Mouse (Mus musculus) kidney, postnatal 0 days (tissue): ENCODE measurements around the gene Tnip1. TPM values are rescaled to one million over a fixed set of nuclear protein-coding genes. Genes with fewer than 3 reads are reported as not detected.
"Not testable (repeated sequence)": the region's sequence is repeated elsewhere in the genome, so short reads cannot be mapped to it uniquely, and the experiment has no call there.

ENCODE experiments used
- ATAC-seq: fragments of 200-750 bp; cut with Nextera tagmentation; replicated peaks from 2 replicates; pipeline ENCODE4 v1.8.0; 2017; ENCODE audit warnings: low read depth, moderate number of reproducible peaks, moderate TSS enrichment, moderate library complexity; ENCODE audit not compliant: low FRiP score
- DNase-seq: peaks from one replicate; pipeline ENCODE4 v3.0.0-alpha.2; 2016; ENCODE audit warnings: low spot score
- H3K27ac ChIP-seq: fragments of 300-500 bp; sonication (generic); 2 replicates; pipeline ENCODE4 v1.5.1; 2014; ENCODE audit warnings: mild to moderate bottlenecking
- H3K27me3 ChIP-seq: fragments of 300-500 bp; sonication (generic); 2 replicates; pipeline ENCODE4 v1.6.1; 2014; ENCODE audit warnings: low read length, mixed read lengths; ENCODE audit not compliant: insufficient read depth
- H3K36me3 ChIP-seq: fragments of 300-500 bp; sonication (generic); 2 replicates; pipeline ENCODE4 v1.6.1; 2014; ENCODE audit warnings: low read length, mixed read lengths; ENCODE audit not compliant: insufficient read depth
- H3K4me1 ChIP-seq: fragments of 300-500 bp; sonication (generic); replicated peaks from 2 replicates; pipeline ENCODE4 v1.6.1; 2014; ENCODE audit warnings: antibody characterized with exemption, low read length, mixed read lengths; ENCODE audit not compliant: insufficient read depth
- H3K4me2 ChIP-seq: fragments of 300-500 bp; sonication (generic); 2 replicates; pipeline ENCODE4 v1.6.1; 2014; ENCODE audit warnings: mild to moderate bottlenecking, low read length, moderate library complexity, mixed read lengths
- H3K4me3 ChIP-seq: fragments of 300-500 bp; sonication (generic); replicated peaks from 2 replicates; pipeline ENCODE4 v1.5.1; 2014; ENCODE audit warnings: low read depth, low read length
- H3K9ac ChIP-seq: fragments of 300-500 bp; sonication (generic); 2 replicates; pipeline ENCODE4 v1.6.1; 2014; ENCODE audit warnings: low read depth, low read length
- H3K9me3 ChIP-seq: fragments of 300-500 bp; sonication (generic); replicated peaks from 2 replicates; pipeline ENCODE4 v1.6.1; 2016; ENCODE audit warnings: low read length, inconsistent platforms, mixed read lengths
- CTCF ChIP-seq: IDR thresholded peaks from 2 replicates; pipeline ENCODE4 v1.5.1; 2016; ENCODE audit warnings: antibody characterized with exemption, low read depth, mild to moderate bottlenecking, moderate library complexity
- WGBS: fragments of 180-500 bp; shearing (Covaris S2); extraction: QIAGEN DNeasy Blood & Tissue Kit; methylation state at CpG from one replicate; pipeline ENCODE4 v1.1.7; 2014; 5-methylcytosine and 5-hydroxymethylcytosine counted together
- polyA plus RNA-seq: library from polyadenylated mRNA; unstranded; fragments of >200 nt; fragmentation: Nextera tagmentation; extraction: Ambion mirVana; gene quantifications from 2 replicates; pipeline ENCODE4 v1.2.1, GENCODE M21; 2015

Tnip1 gene
- polyA plus RNA-seq, 1 experiment from 2014 or later = 17.5 TPM

- H3K27me3 ChIP-seq = no peaks in the 10 kb centered on the region
- H3K4me3 ChIP-seq = peak overlapping the region; percentile 48
- no peak for TF ChIP-seq CTCF
- H3K9me3 ChIP-seq = no peaks in the 10 kb centered on the region
- no peaks in the 10 kb centered on the region for H3K36me3 ChIP-seq
- H3K9ac ChIP-seq = peak overlapping the region; percentile 57
- DNase-seq (no peak), ATAC-seq (no peak)
- H3K4me1 ChIP-seq = 0 out of 2 replicates have a peak, but pooled peaks cover 4% of the 10 kb centered on the region
- H3K27ac ChIP-seq = peak overlapping the region; percentile 42; the same call in 1 of the 2 replicates
- WGBS = 77% methylated on average over 5 of the region's 5 CpGs
- H3K4me2 ChIP-seq = peak overlapping the region; percentile 90
These were observed 59.4 kb downstream of the Tnip1 start for GRCm38 (mm10) chr11:54903339-54903738.

GRCm38 (mm10) chr11:54902333-54903323 lies 60.1 kb downstream of the Tnip1 start, which contains the start of gene Gpx3:
Gene Gpx3, plus strand, starts transcription at chr11:54902453.
- Histone ChIP-seq H3K4me2 (peak within 1 kb of the TSS; percentile 90), H3K27ac (peak within 1 kb of the TSS; percentile 42; the same call in 1 of the 2 replicates), H3K36me3 (no peaks in the 10 kb centered on the region), H3K9ac (peak within 1 kb of the TSS; percentile 57), H3K4me3 (peak within 1 kb of the TSS; percentile 48), H3K4me1 (0 out of 2 replicates have a peak, but pooled peaks cover 4% of the 10 kb centered on the region), H3K27me3 (no peaks in the 10 kb centered on the region), H3K9me3 (no peaks in the 10 kb centered on the region)
- WGBS = 15% methylated on average over 42 of the region's 45 CpGs
- no peak for TF ChIP-seq CTCF
- DNase-seq (peak; percentile 90), ATAC-seq (peak; percentile 76)

- Histone ChIP-seq H3K4me2 (no peak overlapping the region), H3K9ac (no peak overlapping the region), H3K27me3 (no peaks in the 10 kb centered on the region), H3K9me3 (no peaks in the 10 kb centered on the region), H3K27ac (no peak overlapping the region), H3K4me1 (0 out of 2 replicates have a peak, but pooled peaks cover 4% of the 10 kb centered on the region), H3K4me3 (no peak overlapping the region), H3K36me3 (no peaks in the 10 kb centered on the region)
- WGBS = 53% methylated on average over 4 of the region's 4 CpGs
- no peak for TF ChIP-seq CTCF
- ATAC-seq (no peak), DNase-seq (no peak)
These were observed 63.1 kb downstream of the Tnip1 start for GRCm38 (mm10) chr11:54899657-54900056.

- H3K4me1 ChIP-seq = no peaks in the 10 kb centered on the region
- H3K9me3 ChIP-seq = no peaks in the 10 kb centered on the region
- H3K36me3 ChIP-seq = no peaks in the 10 kb centered on the region
- H3K4me2 ChIP-seq = no peak overlapping the region
- no peaks in the 10 kb centered on the region for H3K27me3 ChIP-seq
- no peak overlapping the region for H3K9ac ChIP-seq
- TF ChIP-seq CTCF = no peak
- ATAC-seq (peak; percentile 87), DNase-seq (no peak)
- H3K4me3 ChIP-seq = no peak overlapping the region
- 65% methylated on average over 5 of the region's 5 CpGs for WGBS
- no peak overlapping the region; the same call in 1 of the 2 replicates for H3K27ac ChIP-seq
These were observed 65.2 kb downstream of the Tnip1 start for GRCm38 (mm10) chr11:54897470-54897869.

GRCm38 (mm10) chr11:54896646-54897045 lies 66.1 kb downstream of the Tnip1 start:
- not testable (repeated sequence) for H3K9ac ChIP-seq, ATAC-seq, H3K27me3 ChIP-seq, H3K27ac ChIP-seq, H3K9me3 ChIP-seq, H3K4me3 ChIP-seq, H3K4me2 ChIP-seq, H3K36me3 ChIP-seq, DNase-seq, H3K4me1 ChIP-seq
- WGBS = 89% methylated on average over 3 of the region's 3 CpGs

- Histone ChIP-seq H3K27me3 (no peaks in the 10 kb centered on the region), H3K36me3 (no peaks in the 10 kb centered on the region), H3K27ac (peak overlapping the region; percentile 58), H3K9ac (no peak overlapping the region), H3K4me3 (no peak overlapping the region), H3K4me1 (no peaks in the 10 kb centered on the region), H3K9me3 (no peaks in the 10 kb centered on the region), H3K4me2 (no peak overlapping the region)
- no peak for TF ChIP-seq CTCF
- ATAC-seq = no peak; the same call in 1 of the 2 replicates
- 40% methylated on average over 9 of the region's 9 CpGs for WGBS
- peak; percentile 45 for DNase-seq
These were observed 68.1 kb downstream of the Tnip1 start for GRCm38 (mm10) chr11:54894589-54894988.
